Mouse (Mus musculus): ENCODE data around the gene Gpr83. TPM values are rescaled to one million over a fixed set of nuclear protein-coding genes. Genes with fewer than 3 reads are reported as not detected.

The Gpr83 gene
- polyA plus RNA-seq, 1 experiment, result not detected

DNA sequence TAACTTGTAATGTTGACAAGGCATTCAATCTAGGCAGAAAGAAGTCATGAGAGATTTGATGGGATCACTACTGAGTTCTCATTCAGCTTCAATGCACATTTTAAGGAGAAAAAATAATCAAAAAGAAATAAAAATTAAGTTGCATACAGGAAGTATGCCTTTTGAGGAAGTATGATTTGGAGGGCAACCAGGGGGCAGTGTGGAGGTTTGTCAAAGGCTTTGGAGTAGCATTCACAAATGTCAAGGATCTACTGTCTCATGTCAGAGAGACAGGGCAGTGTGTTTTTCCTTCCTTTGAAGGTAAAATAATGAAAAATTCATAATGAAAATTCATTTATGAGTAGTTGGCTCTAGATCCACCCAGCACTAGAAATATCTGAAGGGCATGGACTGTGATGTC lies 25.1 kb downstream of the Gpr83 start:
- H3K4me1 ChIP-seq (ENCODE audit: control insufficient read depth, insufficient read depth, low read length), result no peaks in the 10 kb centered on the region
- no peak overlapping the region for H3K4me3 ChIP-seq (ENCODE audit: insufficient read depth, low read length)
- H3K27ac ChIP-seq (ENCODE audit: insufficient read depth, low read length), result no peak overlapping the region
- no peak for TF ChIP-seq POLR2A (IDR thresholded peaks at IDR 0.05; ENCODE audit: low read depth, low read length)
- TF ChIP-seq CTCF (IDR thresholded peaks at IDR 0.05; ENCODE audit: borderline replicate concordance, insufficient read depth, low read length), result no peak

DNA sequence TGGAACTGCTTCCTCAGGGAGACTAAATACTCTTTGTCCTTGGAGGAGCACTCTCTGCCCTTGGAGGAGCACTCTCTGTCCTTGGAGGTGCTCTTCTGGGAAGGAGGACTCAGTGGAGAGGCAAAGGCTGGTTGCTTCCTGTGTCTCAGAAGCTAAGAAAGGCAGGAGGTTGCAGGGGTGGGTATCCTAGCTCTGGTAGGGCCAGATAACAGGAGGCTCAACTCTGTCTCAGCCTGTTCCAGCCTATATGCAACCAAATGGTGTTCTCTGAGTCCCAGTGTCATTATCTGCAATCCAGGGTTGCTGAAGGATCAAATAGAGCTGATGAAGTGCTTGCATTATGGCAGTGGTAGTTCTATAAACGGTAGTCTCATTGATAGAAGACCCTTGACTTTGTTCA lies 25.9 kb downstream of the Gpr83 start:
- H3K4me1 ChIP-seq (ENCODE audit: control insufficient read depth, insufficient read depth, low read length), result no peaks in the 10 kb centered on the region

DNA sequence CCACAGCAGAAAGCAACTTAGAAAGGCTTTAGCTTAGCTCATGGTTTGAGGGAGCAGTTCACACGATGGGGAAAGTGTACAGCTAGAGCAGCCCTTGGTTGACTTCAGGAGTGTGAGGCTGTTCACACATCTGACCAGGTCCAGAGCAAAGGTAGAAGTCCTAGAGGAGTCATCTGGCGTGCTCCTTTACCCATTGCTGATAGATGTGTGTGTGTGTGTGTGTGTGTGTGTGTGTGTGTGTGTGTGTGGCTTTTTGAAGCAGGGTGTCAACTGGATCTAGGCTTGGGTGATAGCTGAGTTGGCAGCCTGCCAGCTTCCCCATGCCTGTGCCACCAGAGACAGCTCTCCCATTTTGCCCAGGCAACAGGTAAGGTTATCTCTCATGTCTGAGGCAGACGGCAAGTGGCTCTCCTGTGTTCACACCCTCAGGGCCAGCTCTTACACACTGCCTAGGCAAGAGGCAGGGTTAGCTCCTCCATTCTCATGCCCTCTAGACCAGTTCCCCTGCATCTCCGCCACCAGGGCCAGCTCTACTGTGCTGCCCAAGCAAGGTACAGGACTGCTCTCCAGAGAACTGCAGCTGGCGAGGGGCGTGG lies 27.9 kb downstream of the Gpr83 start:
- no peak for TF ChIP-seq CTCF (IDR thresholded peaks at IDR 0.05; ENCODE audit: borderline replicate concordance, insufficient read depth, low read length)
- no peak for TF ChIP-seq POLR2A (IDR thresholded peaks at IDR 0.05; ENCODE audit: low read depth, low read length)
- Histone ChIP-seq H3K4me1 (ENCODE audit: control insufficient read depth, insufficient read depth, low read length) (no peaks in the 10 kb centered on the region), H3K4me3 (ENCODE audit: insufficient read depth, low read length) (no peak overlapping the region), H3K27ac (ENCODE audit: insufficient read depth, low read length) (no peak overlapping the region)

More for the DNA sequence above, 25.9 kb downstream of the Gpr83 start:
- Histone ChIP-seq H3K27ac (ENCODE audit: insufficient read depth, low read length) (no peak overlapping the region), H3K4me3 (ENCODE audit: insufficient read depth, low read length) (no peak overlapping the region)
- TF ChIP-seq POLR2A (IDR thresholded peaks at IDR 0.05; ENCODE audit: low read depth, low read length) (no peak), CTCF (IDR thresholded peaks at IDR 0.05; ENCODE audit: borderline replicate concordance, insufficient read depth, low read length) (no peak)

DNA sequence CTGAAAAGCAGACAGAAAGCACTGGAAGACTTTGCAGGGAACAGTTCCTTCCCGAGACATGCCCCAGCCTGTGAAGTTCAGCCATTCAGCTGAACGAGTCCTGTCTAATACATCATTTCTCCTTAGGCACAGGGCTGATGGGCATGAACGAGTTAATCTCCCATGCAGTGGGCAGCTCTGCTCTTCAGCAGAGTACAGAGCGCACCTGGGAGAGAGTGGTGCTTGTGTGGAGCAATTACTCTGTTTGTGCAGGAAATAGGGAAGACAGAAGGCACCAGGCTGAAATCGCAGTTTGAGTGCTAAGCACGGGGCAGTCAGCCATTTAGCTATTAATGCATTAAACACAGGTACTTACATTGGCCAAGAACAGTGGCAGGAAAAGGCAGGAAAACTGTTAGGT lies 28.7 kb downstream of the Gpr83 start:
- no peak overlapping the region for H3K27ac ChIP-seq (ENCODE audit: insufficient read depth, low read length)
- TF ChIP-seq CTCF (IDR thresholded peaks at IDR 0.05; ENCODE audit: borderline replicate concordance, insufficient read depth, low read length) (no peak), POLR2A (IDR thresholded peaks at IDR 0.05; ENCODE audit: low read depth, low read length) (no peak)
- no peak overlapping the region for H3K4me3 ChIP-seq (ENCODE audit: insufficient read depth, low read length)
- H3K4me1 ChIP-seq (ENCODE audit: control insufficient read depth, insufficient read depth, low read length), result no peaks in the 10 kb centered on the region

DNA sequence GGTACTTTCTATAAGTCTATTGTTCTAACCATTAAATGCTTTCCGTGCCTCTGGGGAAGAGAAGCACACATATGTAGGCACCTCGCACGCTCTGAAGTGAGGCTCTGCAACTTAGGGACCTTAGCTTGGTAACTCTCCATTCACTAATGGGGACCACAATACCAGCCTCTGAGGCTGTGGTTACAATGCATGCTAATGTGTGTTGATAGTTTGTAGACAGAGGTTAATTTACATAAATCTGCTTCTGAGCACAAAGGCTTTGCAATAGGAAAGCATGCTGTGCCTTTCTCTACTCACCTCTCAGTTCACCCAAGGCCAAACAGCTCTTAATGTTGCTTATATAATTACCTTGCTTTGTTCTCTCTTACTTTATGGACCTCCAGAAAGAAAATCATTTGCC lies 30.7 kb downstream of the Gpr83 start:
- Histone ChIP-seq H3K4me1 (ENCODE audit: control insufficient read depth, insufficient read depth, low read length) (no peaks in the 10 kb centered on the region), H3K27ac (ENCODE audit: insufficient read depth, low read length) (no peak overlapping the region), H3K4me3 (ENCODE audit: insufficient read depth, low read length) (no peak overlapping the region)
- no peak for TF ChIP-seq CTCF (IDR thresholded peaks at IDR 0.05; ENCODE audit: borderline replicate concordance, insufficient read depth, low read length)
- TF ChIP-seq POLR2A (IDR thresholded peaks at IDR 0.05; ENCODE audit: low read depth, low read length), result no peak

DNA sequence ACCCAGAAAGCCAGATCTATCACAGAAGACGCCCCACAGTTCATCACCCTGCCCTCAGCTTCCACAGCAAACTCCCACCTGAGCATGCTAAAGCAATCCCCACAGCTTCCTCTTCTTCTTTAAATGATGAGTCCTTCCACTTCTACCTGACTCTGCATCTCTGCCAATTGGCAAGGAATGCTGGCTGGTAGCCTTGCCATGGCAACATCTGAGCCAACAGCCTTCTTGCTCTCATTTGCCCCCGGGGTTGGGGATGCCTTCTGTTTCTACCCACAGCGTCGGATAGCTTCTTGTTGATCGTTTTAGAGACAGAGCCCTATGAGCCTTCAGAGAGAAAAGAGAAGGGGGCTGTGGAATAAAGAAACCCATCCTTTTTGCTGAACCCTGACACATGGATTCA lies 31.9 kb downstream of the Gpr83 start:
- TF ChIP-seq POLR2A (IDR thresholded peaks at IDR 0.05; ENCODE audit: low read depth, low read length), result no peak
- TF ChIP-seq CTCF (IDR thresholded peaks at IDR 0.05; ENCODE audit: borderline replicate concordance, insufficient read depth, low read length), result no peak
- H3K4me1 ChIP-seq (ENCODE audit: control insufficient read depth, insufficient read depth, low read length), result no peaks in the 10 kb centered on the region
- H3K4me3 ChIP-seq (ENCODE audit: insufficient read depth, low read length), result no peak overlapping the region
- no peak overlapping the region for H3K27ac ChIP-seq (ENCODE audit: insufficient read depth, low read length)

DNA sequence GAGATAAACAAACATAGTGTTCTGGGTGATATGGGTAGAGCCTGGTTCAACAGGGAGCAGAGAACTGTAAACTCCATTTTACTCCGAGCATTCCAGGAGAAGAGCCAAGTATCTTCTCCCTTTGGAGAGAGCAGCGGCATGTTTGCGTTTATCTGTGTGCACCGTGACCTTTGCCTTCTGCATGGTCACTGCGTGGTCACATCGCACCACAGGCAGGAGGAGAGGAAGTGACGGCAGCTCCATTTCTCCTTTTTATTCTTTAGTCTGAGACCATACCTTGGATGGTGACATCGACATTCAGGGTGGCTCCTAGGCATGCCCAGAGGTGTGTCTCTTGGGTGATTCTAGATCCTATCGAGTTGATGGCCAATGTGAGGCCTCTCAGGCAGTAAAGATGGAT lies 33.4 kb downstream of the Gpr83 start:
- Histone ChIP-seq H3K4me1 (ENCODE audit: control insufficient read depth, insufficient read depth, low read length) (no peaks in the 10 kb centered on the region), H3K27ac (ENCODE audit: insufficient read depth, low read length) (no peak overlapping the region), H3K4me3 (ENCODE audit: insufficient read depth, low read length) (no peak overlapping the region)
- no peak for TF ChIP-seq POLR2A (IDR thresholded peaks at IDR 0.05; ENCODE audit: low read depth, low read length)
- no peak for TF ChIP-seq CTCF (IDR thresholded peaks at IDR 0.05; ENCODE audit: borderline replicate concordance, insufficient read depth, low read length)

DNA sequence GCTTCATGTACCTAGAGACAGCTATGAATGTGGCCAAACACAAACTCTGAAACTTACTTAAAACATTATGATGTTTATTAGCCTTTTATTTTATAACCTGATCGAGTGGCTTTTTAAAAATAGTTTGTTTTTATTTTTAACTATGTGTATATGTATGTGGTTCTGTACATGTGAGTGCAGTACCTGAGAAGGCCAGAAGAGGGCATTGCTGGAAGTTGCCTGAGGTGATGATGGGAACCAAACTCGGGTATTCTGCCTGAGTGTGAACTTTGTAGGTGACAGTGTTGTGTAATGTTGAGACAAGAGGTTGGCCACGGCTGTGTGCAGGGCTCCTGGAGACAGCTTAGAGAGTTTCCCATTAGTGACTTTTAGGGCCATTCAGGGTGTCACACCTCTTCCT lies 34.6 kb downstream of the Gpr83 start:
- TF ChIP-seq CTCF (IDR thresholded peaks at IDR 0.05; ENCODE audit: borderline replicate concordance, insufficient read depth, low read length), result no peak
- Histone ChIP-seq H3K27ac (ENCODE audit: insufficient read depth, low read length) (no peak overlapping the region), H3K4me3 (ENCODE audit: insufficient read depth, low read length) (no peak overlapping the region), H3K4me1 (ENCODE audit: control insufficient read depth, insufficient read depth, low read length) (no peaks in the 10 kb centered on the region)

DNA sequence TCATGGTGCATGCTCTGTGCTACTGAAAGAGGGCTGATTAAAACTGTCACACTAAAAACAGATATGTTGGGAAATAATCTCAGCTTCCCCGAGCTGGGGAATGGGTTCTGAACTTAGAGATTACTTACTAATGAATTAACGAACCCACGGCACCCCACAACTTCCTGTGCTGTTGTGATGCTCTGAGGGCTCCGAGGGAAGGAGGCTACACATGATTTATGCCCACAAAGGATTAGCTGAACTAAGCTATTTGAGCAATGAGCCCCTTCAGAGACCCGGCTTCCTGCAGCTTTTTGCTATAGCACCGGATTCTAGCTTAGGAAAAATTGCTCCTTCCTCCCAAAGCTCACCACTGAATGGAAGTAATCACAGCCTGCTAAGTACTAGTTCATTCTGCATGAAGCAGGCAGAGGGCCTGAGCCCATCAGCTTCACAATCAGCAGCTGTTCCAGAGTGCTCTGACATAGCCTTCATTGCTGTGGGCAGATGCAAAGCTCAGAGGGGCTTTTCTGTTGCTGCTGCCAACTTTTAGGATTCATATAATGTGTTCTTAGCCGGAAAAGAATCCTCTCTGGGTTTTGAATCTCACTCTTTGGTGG lies 35.3 kb downstream of the Gpr83 start:
- no peaks in the 10 kb centered on the region for H3K4me1 ChIP-seq (ENCODE audit: control insufficient read depth, insufficient read depth, low read length)
- H3K27ac ChIP-seq (ENCODE audit: insufficient read depth, low read length), result no peak overlapping the region
- no peak overlapping the region for H3K4me3 ChIP-seq (ENCODE audit: insufficient read depth, low read length)
- TF ChIP-seq POLR2A (IDR thresholded peaks at IDR 0.05; ENCODE audit: low read depth, low read length), result no peak
- no peak for TF ChIP-seq CTCF (IDR thresholded peaks at IDR 0.05; ENCODE audit: borderline replicate concordance, insufficient read depth, low read length)

DNA sequence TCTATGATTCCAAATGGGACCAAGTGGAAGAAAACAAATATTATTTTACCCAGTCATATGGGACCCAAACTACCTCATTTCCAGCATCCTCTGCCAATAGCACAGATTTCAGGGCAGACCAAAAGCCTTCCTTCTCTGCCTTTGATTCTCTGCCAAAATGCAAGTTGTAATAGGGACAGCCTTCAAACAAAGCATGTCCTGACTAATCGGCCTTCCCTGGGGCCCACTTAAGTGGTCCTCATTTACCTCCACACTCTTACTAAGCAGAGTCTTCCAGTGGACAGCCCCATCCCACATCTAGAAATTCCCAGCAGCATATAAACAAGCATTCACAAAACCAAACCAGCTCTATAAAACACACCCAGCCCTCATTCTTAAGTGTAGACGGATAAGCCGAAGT lies 37.1 kb downstream of the Gpr83 start:
- TF ChIP-seq CTCF (IDR thresholded peaks at IDR 0.05; ENCODE audit: borderline replicate concordance, insufficient read depth, low read length), result no peak
- Histone ChIP-seq H3K4me1 (ENCODE audit: control insufficient read depth, insufficient read depth, low read length) (no peaks in the 10 kb centered on the region), H3K27ac (ENCODE audit: insufficient read depth, low read length) (no peak overlapping the region)

More for the DNA sequence above, 37.1 kb downstream of the Gpr83 start:
- no peak overlapping the region for H3K4me3 ChIP-seq (ENCODE audit: insufficient read depth, low read length)
